Mouse (Mus musculus) hindbrain, embryonic 14.5 days (tissue): Measurements from ENCODE around the gene Osbpl8. TPM values are rescaled to one million over a fixed set of nuclear protein-coding genes. Genes with fewer than 3 reads are reported as not detected.
"Not testable (repeated sequence)": the region's sequence is repeated elsewhere in the genome, so short reads cannot be mapped to it uniquely, and the experiment has no call there.

ENCODE experiments used
- ATAC-seq: fragments of 200-750 bp; cut with Nextera tagmentation; 2 replicates; pipeline ENCODE4 v1.8.0; 2017; ENCODE audit warnings: moderate number of reproducible peaks, mild to moderate bottlenecking, moderate TSS enrichment, moderate library complexity; ENCODE audit not compliant: low FRiP score
- DNase-seq: peaks from one replicate; pipeline ENCODE4 v3.0.0-alpha.2; 2015; ENCODE audit warnings: low spot score
- H3K27ac ChIP-seq: fragments of 300-500 bp; sonication (generic); 2 replicates; pipeline ENCODE4 v1.5.1; 2014; ENCODE audit warnings: mild to moderate bottlenecking, moderate library complexity
- H3K27me3 ChIP-seq: fragments of 300-500 bp; sonication (generic); 2 replicates; pipeline ENCODE4 v1.6.1; 2014; ENCODE audit warnings: mild to moderate bottlenecking, low read length, mixed read lengths; ENCODE audit not compliant: control insufficient read depth, insufficient read depth
- H3K36me3 ChIP-seq: fragments of 300-500 bp; sonication (generic); replicated peaks from 2 replicates; pipeline ENCODE4 v1.6.1; 2014; ENCODE audit not compliant: control insufficient read depth, insufficient read depth
- H3K4me1 ChIP-seq: fragments of 300-500 bp; sonication (generic); replicated peaks from 2 replicates; pipeline ENCODE4 v1.6.1; 2014; ENCODE audit warnings: antibody characterized with exemption, low read length, mixed read lengths; ENCODE audit not compliant: control insufficient read depth, insufficient read depth
- H3K4me2 ChIP-seq: fragments of 300-500 bp; sonication (generic); replicated peaks from 2 replicates; pipeline ENCODE4 v1.6.1; 2014; ENCODE audit warnings: mild to moderate bottlenecking, moderate library complexity
- H3K4me3 ChIP-seq: fragments of 300-500 bp; sonication (generic); replicated peaks from 2 replicates; pipeline ENCODE4 v1.5.1; 2014; ENCODE audit warnings: mild to moderate bottlenecking, low read length
- H3K9ac ChIP-seq: fragments of 300-500 bp; sonication (generic); 2 replicates; pipeline ENCODE4 v1.6.1; 2014
- H3K9me3 ChIP-seq: fragments of 300-500 bp; sonication (generic); 2 replicates; pipeline ENCODE4 v1.6.1; 2016; ENCODE audit warnings: low read length; ENCODE audit not compliant: control insufficient read depth
- WGBS: fragments of 180-500 bp; shearing (Covaris S2); extraction: QIAGEN DNeasy Blood & Tissue Kit; methylation state at CpG from one replicate; pipeline ENCODE4 v1.1.7; 2014; 5-methylcytosine and 5-hydroxymethylcytosine counted together
- polyA plus RNA-seq: library from polyadenylated mRNA; unstranded; fragments of >200 nt; fragmentation: Nextera tagmentation; extraction: Ambion mirVana; gene quantifications from 2 replicates; pipeline ENCODE4 v1.2.1, GENCODE M21; 2014

Osbpl8 gene
- polyA plus RNA-seq, 1 experiment from 2014 or later = 20.6 TPM

- Histone ChIP-seq H3K9me3 (no peaks in the 10 kb centered on the region), H3K4me2 (no peak overlapping the region), H3K4me3 (no peak overlapping the region), H3K4me1 (0 out of 2 replicates have a peak, but pooled peaks cover 4% of the 10 kb centered on the region), H3K36me3 (no peaks in the 10 kb centered on the region), H3K9ac (no peak overlapping the region), H3K27ac (no peak overlapping the region), H3K27me3 (no peaks in the 10 kb centered on the region)
- WGBS = 78% methylated on average over 6 of the region's 6 CpGs
- no peak for ATAC-seq
- DNase-seq = no peak
Measured at GRCm38 (mm10) chr10:111222535-111222934, 58.0 kb downstream of the Osbpl8 start.

- Histone ChIP-seq H3K4me2 (no peak overlapping the region), H3K27me3 (no peaks in the 10 kb centered on the region), H3K36me3 (no peaks in the 10 kb centered on the region), H3K9ac (0 out of 2 replicates have a peak overlapping the region, but pooled peaks have one; percentile 11), H3K4me1 (0 out of 2 replicates have a peak, but pooled peaks cover 4% of the 10 kb centered on the region), H3K4me3 (no peak overlapping the region), H3K27ac (no peak overlapping the region), H3K9me3 (no peaks in the 10 kb centered on the region)
- ATAC-seq = peak; percentile 53; the same call in 1 of the 2 replicates
- no peak for DNase-seq
- WGBS = 37% methylated on average over 10 of the region's 10 CpGs
Measured at GRCm38 (mm10) chr10:111223218-111223830, 58.8 kb downstream of the Osbpl8 start.

- WGBS = 95% methylated on average over 4 of the region's 4 CpGs
- Histone ChIP-seq H3K27me3 (no peaks in the 10 kb centered on the region), H3K4me2 (no peak overlapping the region), H3K4me3 (no peak overlapping the region), H3K27ac (no peak overlapping the region), H3K36me3 (no peaks in the 10 kb centered on the region), H3K9me3 (no peaks in the 10 kb centered on the region), H3K9ac (no peak overlapping the region), H3K4me1 (0 out of 2 replicates have a peak, but pooled peaks cover 4% of the 10 kb centered on the region)
- ATAC-seq = no peak
- no peak for DNase-seq
Measured at GRCm38 (mm10) chr10:111224696-111225095, 60.1 kb downstream of the Osbpl8 start.

- H3K9ac ChIP-seq = no peak overlapping the region
- H3K27me3 ChIP-seq = no peaks in the 10 kb centered on the region
- 38% methylated on average over 3 of the region's 3 CpGs for WGBS
- DNase-seq (peak; percentile 92), ATAC-seq (peak; percentile 66; the same call in 1 of the 2 replicates)
- H3K9me3 ChIP-seq = no peaks in the 10 kb centered on the region
- no peak overlapping the region for H3K27ac ChIP-seq
- H3K4me1 ChIP-seq = 0 out of 2 replicates have a peak, but pooled peaks cover 4% of the 10 kb centered on the region
- H3K36me3 ChIP-seq = no peaks in the 10 kb centered on the region
- H3K4me2 ChIP-seq = no peak overlapping the region
- no peak overlapping the region for H3K4me3 ChIP-seq
Measured at GRCm38 (mm10) chr10:111226508-111226907, 62.0 kb downstream of the Osbpl8 start.

- H3K4me2 ChIP-seq, DNase-seq, H3K27ac ChIP-seq, H3K9ac ChIP-seq, H3K4me3 ChIP-seq, H3K9me3 ChIP-seq, H3K27me3 ChIP-seq, H3K4me1 ChIP-seq, H3K36me3 ChIP-seq, ATAC-seq: not testable (repeated sequence)
- 89% methylated on average over 7 of the region's 7 CpGs for WGBS
Measured at GRCm38 (mm10) chr10:111232237-111232636, 67.7 kb downstream of the Osbpl8 start.

- Histone ChIP-seq H3K9me3 (no peaks in the 10 kb centered on the region), H3K27ac (no peak overlapping the region), H3K4me2 (no peak overlapping the region), H3K4me3 (no peak overlapping the region), H3K4me1 (no peaks in the 10 kb centered on the region), H3K27me3 (no peaks in the 10 kb centered on the region), H3K36me3 (no peaks in the 10 kb centered on the region), H3K9ac (no peak overlapping the region)
- DNase-seq = no peak
- 83% methylated on average over 6 of the region's 6 CpGs for WGBS
- ATAC-seq = no peak
Measured at GRCm38 (mm10) chr10:111233476-111234130, 69.1 kb downstream of the Osbpl8 start.

- Histone ChIP-seq H3K36me3 (no peaks in the 10 kb centered on the region), H3K4me3 (no peak overlapping the region), H3K9ac (no peak overlapping the region), H3K4me1 (no peaks in the 10 kb centered on the region), H3K4me2 (no peak overlapping the region), H3K27me3 (no peaks in the 10 kb centered on the region), H3K27ac (no peak overlapping the region), H3K9me3 (no peaks in the 10 kb centered on the region)
- DNase-seq = no peak
- ATAC-seq = no peak
- WGBS = 86% methylated on average over 6 of the region's 6 CpGs
Measured at GRCm38 (mm10) chr10:111234450-111235288, 70.1 kb downstream of the Osbpl8 start.

GRCm38 (mm10) chr10:111235289-111235570, 70.7 kb downstream of the Osbpl8 start:
- Histone ChIP-seq H3K36me3 (no peaks in the 10 kb centered on the region), H3K4me3 (no peak overlapping the region), H3K9me3 (no peaks in the 10 kb centered on the region), H3K27ac (no peak overlapping the region), H3K4me1 (no peaks in the 10 kb centered on the region), H3K27me3 (no peaks in the 10 kb centered on the region), H3K4me2 (no peak overlapping the region), H3K9ac (no peak overlapping the region)
- WGBS = 94% methylated on average over 6 of the region's 6 CpGs
- no peak for ATAC-seq
- no peak for DNase-seq

- Histone ChIP-seq H3K36me3 (no peaks in the 10 kb centered on the region), H3K4me3 (no peak overlapping the region), H3K4me2 (no peak overlapping the region), H3K9ac (no peak overlapping the region), H3K4me1 (no peaks in the 10 kb centered on the region), H3K27ac (no peak overlapping the region), H3K27me3 (no peaks in the 10 kb centered on the region), H3K9me3 (no peaks in the 10 kb centered on the region)
- 93% methylated on average over 5 of the region's 5 CpGs for WGBS
- ATAC-seq = no peak
- DNase-seq = no peak
Measured at GRCm38 (mm10) chr10:111237434-111237833, 72.9 kb downstream of the Osbpl8 start.
